Mouse (Mus musculus): ENCODE data around the gene Pnpo. TPM values are rescaled to one million over a fixed set of nuclear protein-coding genes. Genes with fewer than 3 reads are reported as not detected.

Gene Pnpo
- polyA plus RNA-seq, 1 experiment: 7.5 TPM

DNA sequence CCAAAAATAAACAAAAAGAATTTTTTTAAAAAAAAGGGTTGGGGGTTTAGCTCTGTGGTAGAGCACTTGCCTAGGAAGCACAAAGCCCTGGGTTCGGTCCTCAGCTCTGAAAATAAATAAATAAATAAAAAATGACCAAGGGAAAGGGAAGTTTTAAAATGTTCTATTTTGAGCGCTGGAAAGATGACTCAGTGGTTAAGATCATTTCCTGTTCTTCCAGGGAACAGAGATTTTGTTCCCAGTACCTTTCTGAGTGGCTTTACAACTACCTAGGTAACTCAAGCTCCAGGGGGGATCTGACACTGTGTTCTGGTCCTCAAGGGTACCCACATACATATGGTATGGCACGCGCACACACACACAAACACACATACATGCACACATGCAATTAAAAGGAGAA lies 47.9 kb downstream of the Pnpo start:
- H3K79me2 ChIP-seq (ENCODE audit: control insufficient read depth, insufficient read depth): no peaks in the 10 kb centered on the region
- TF ChIP-seq TCF3 (IDR thresholded peaks at IDR 0.05; ENCODE audit: insufficient read length, low read depth): no peak
- TF ChIP-seq SRF (IDR thresholded peaks at IDR 0.05; ENCODE audit: control insufficient read depth, insufficient read length, low read depth): no peak
- TF ChIP-seq USF1 (IDR thresholded peaks at IDR 0.05; ENCODE audit: low read depth): no peak
- no peak for TF ChIP-seq CEBPB (IDR thresholded peaks at IDR 0.05; ENCODE audit: insufficient read depth, poor library complexity, severe bottlenecking)
- TF ChIP-seq POLR2AphosphoS2 (IDR thresholded peaks at IDR 0.05; ENCODE audit: insufficient read length, low read depth): no peak
- no peak for TF ChIP-seq E2F4 (IDR thresholded peaks at IDR 0.05; ENCODE audit: insufficient read depth)
- no peak for TF ChIP-seq REST (IDR thresholded peaks at IDR 0.05; ENCODE audit: insufficient read depth, insufficient read length)
- no peak for TF ChIP-seq TCF12 (IDR thresholded peaks at IDR 0.05; ENCODE audit: insufficient read depth, poor library complexity, severe bottlenecking)
- no peaks in the 10 kb centered on the region for H3K27me3 ChIP-seq (ENCODE audit: control insufficient read depth, insufficient read depth, insufficient read length)
- no peak overlapping the region for H3ac ChIP-seq (ENCODE audit: control insufficient read depth, insufficient read length)
- no peak overlapping the region for H3K4me3 ChIP-seq
- peak overlapping the region; percentile 13 for H3K4me2 ChIP-seq (ENCODE audit: low read depth)
- H3K36me3 ChIP-seq (ENCODE audit: control insufficient read depth, insufficient read depth): no peaks in the 10 kb centered on the region

DNA sequence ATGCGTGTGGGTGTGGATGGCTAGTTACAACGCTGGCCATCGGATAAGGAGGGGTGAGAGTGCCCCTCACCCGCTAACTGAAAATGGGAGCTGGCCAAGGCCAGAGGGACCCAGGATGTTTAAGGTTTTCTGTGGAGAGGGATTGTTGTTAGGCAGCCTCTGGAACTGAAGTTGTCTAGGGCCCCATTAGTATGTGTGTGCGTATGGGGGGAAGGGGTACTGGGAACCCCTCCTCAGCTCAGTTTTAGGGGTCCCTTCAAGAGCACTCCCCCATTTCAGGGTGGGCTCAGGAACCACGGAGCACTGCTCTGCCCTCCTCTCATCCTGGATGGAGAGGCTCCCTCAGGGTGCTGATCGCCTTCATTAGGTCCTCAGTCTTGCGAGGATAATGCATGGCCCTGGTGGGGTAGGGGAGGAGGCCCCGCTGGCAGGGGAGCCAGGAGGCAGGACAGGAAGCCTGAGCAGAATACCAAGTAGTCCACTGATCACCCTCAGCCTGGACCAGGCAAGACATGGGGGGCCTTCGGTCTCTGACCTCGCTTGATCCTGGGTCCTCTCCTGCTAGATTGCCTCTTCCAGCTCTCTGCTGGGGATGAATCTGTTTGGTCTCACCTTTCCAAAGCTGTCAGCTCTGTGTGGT lies 50.5 kb downstream of the Pnpo start:
- H3K79me2 ChIP-seq (ENCODE audit: control insufficient read depth, insufficient read depth): no peaks in the 10 kb centered on the region
- no peak for TF ChIP-seq USF1 (IDR thresholded peaks at IDR 0.05; ENCODE audit: low read depth)
- no peak for TF ChIP-seq TCF12 (IDR thresholded peaks at IDR 0.05; ENCODE audit: insufficient read depth, poor library complexity, severe bottlenecking)
- TF ChIP-seq MYOD1 (IDR thresholded peaks at IDR 0.05; ENCODE audit: control insufficient read depth in 1 of 3, insufficient read length in 2 of 3, low read depth in 2 of 3): no peak
- no peak for TF ChIP-seq POLR2A (IDR thresholded peaks at IDR 0.05; ENCODE audit: insufficient read length, low read depth)
- no peak for TF ChIP-seq REST (IDR thresholded peaks at IDR 0.05; ENCODE audit: insufficient read depth, insufficient read length)
- TF ChIP-seq MAX (IDR thresholded peaks at IDR 0.05; ENCODE audit: low read depth): no peak
- no peak for TF ChIP-seq SRF (IDR thresholded peaks at IDR 0.05; ENCODE audit: control insufficient read depth, insufficient read length, low read depth)
- no peak for TF ChIP-seq POLR2AphosphoS2 (IDR thresholded peaks at IDR 0.05; ENCODE audit: insufficient read length, low read depth)
- no peak for TF ChIP-seq E2F4 (IDR thresholded peaks at IDR 0.05; ENCODE audit: insufficient read depth)
- TF ChIP-seq CEBPB (IDR thresholded peaks at IDR 0.05; ENCODE audit: insufficient read depth, poor library complexity, severe bottlenecking): no peak
- TF ChIP-seq TCF3 (IDR thresholded peaks at IDR 0.05; ENCODE audit: insufficient read length, low read depth): no peak
- no peak for TF ChIP-seq MYOG (IDR thresholded peaks at IDR 0.05; ENCODE audit: control insufficient read depth in 1 of 3, insufficient read depth in 1 of 3, insufficient read length in 2 of 3, low read depth in 2 of 3)

DNA sequence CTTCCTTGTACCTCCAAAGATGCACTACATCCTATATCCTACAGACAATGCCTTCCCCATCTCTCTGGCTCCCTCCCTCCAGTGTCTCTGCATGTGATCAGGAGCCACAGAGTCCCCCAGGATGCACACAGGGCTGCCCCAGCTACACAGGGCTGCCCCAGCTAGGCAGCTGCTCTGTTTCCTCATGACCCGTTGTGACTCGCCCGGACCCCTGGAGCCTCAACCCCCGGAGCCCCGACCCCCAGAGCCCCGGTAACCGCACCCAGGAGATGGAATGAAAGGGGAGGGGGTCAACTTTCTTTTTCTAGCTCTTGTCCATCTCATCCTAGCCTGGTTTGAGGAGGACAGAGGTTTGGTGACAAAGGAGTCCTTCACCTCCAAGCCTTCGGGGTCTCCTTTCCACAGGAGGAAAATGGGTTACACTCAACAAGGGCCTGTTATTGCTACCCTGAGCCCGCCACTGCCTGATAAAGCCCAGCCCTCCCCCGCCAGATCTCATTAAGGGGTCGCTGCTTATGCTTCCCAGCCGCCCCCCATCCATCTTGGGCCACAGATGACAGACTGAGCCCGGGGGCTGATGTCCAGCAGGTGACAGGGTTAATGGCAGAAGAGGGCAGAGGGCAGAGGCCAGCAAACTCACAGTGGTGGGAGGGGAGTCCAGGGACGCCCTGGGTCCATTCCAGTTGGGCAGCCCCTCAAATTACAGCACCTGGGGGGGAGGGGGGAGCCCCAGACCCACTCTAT lies 51.8 kb downstream of the Pnpo start:
- Histone ChIP-seq H3ac (ENCODE audit: control insufficient read depth, insufficient read length) (no peak overlapping the region), H3K79me2 (ENCODE audit: control insufficient read depth, insufficient read depth) (no peaks in the 10 kb centered on the region), H3K27me3 (ENCODE audit: control insufficient read depth, insufficient read depth, insufficient read length) (no peaks in the 10 kb centered on the region), H3K36me3 (ENCODE audit: control insufficient read depth, insufficient read depth) (no peaks in the 10 kb centered on the region), H3K4me2 (ENCODE audit: low read depth) (no peak overlapping the region), H3K4me3 (no peak overlapping the region)
- TF ChIP-seq USF1 (IDR thresholded peaks at IDR 0.05; ENCODE audit: low read depth) (no peak), CEBPB (IDR thresholded peaks at IDR 0.05; ENCODE audit: insufficient read depth, poor library complexity, severe bottlenecking) (no peak), MAX (IDR thresholded peaks at IDR 0.05; ENCODE audit: low read depth) (no peak), POLR2AphosphoS2 (IDR thresholded peaks at IDR 0.05; ENCODE audit: insufficient read length, low read depth) (no peak), MYOG (IDR thresholded peaks at IDR 0.05; ENCODE audit: control insufficient read depth in 1 of 3, insufficient read depth in 1 of 3, insufficient read length in 2 of 3, low read depth in 2 of 3) (no peak), REST (IDR thresholded peaks at IDR 0.05; ENCODE audit: insufficient read depth, insufficient read length) (no peak), TCF3 (IDR thresholded peaks at IDR 0.05; ENCODE audit: insufficient read length, low read depth) (no peak), MYOD1 (IDR thresholded peaks at IDR 0.05; ENCODE audit: control insufficient read depth in 1 of 3, insufficient read length in 2 of 3, low read depth in 2 of 3) (no peak), TCF12 (IDR thresholded peaks at IDR 0.05; ENCODE audit: insufficient read depth, poor library complexity, severe bottlenecking) (no peak), SRF (IDR thresholded peaks at IDR 0.05; ENCODE audit: control insufficient read depth, insufficient read length, low read depth) (no peak), E2F4 (IDR thresholded peaks at IDR 0.05; ENCODE audit: insufficient read depth) (no peak), POLR2A (IDR thresholded peaks at IDR 0.05; ENCODE audit: insufficient read length, low read depth) (no peak)

More for the DNA sequence above, 50.5 kb downstream of the Pnpo start:
- no peak overlapping the region for H3ac ChIP-seq (ENCODE audit: control insufficient read depth, insufficient read length)
- no peaks in the 10 kb centered on the region for H3K36me3 ChIP-seq (ENCODE audit: control insufficient read depth, insufficient read depth)
- no peak overlapping the region for H3K4me3 ChIP-seq
- H3K4me2 ChIP-seq (ENCODE audit: low read depth): no peak overlapping the region
- no peaks in the 10 kb centered on the region for H3K27me3 ChIP-seq (ENCODE audit: control insufficient read depth, insufficient read depth, insufficient read length)

Other genes with a start within 250 kb of the Pnpo start
- 18.4 TPM for gene Snx11, start 166.4 kb downstream of the Pnpo start, polyA plus RNA-seq (2012; fragmentation: generic; extraction: Trizol)
- gene Cbx1, start 154.9 kb downstream of the Pnpo start, polyA plus RNA-seq (2012; fragmentation: generic; extraction: Trizol): 34.6 TPM
- 518 TPM for gene Nfe2l1, start 114.0 kb downstream of the Pnpo start, polyA plus RNA-seq (2012; fragmentation: generic; extraction: Trizol)
- 120 TPM for gene Copz2, start 94.1 kb downstream of the Pnpo start, polyA plus RNA-seq (2012; fragmentation: generic; extraction: Trizol)
- 65.8 TPM for gene Cdk5rap3, start 27.5 kb downstream of the Pnpo start, polyA plus RNA-seq (2012; fragmentation: generic; extraction: Trizol)
- gene Prr15l, start 15.9 kb downstream of the Pnpo start, polyA plus RNA-seq (2012; fragmentation: generic; extraction: Trizol): 0.07 TPM
- 11.5 TPM for gene Sp2, start 39.0 kb upstream of the Pnpo start, polyA plus RNA-seq (2012; fragmentation: generic; extraction: Trizol)
- gene Sp6, start 69.4 kb upstream of the Pnpo start, polyA plus RNA-seq (2012; fragmentation: generic; extraction: Trizol): 6.0 TPM
- gene Scrn2, start 86.0 kb upstream of the Pnpo start, polyA plus RNA-seq (2012; fragmentation: generic; extraction: Trizol): 22.4 TPM
- gene Lrrc46, start 97.4 kb upstream of the Pnpo start, polyA plus RNA-seq (2012; fragmentation: generic; extraction: Trizol): 1.4 TPM
- 66.0 TPM for gene Mrpl10, start 97.6 kb upstream of the Pnpo start, polyA plus RNA-seq (2012; fragmentation: generic; extraction: Trizol)
- 1.4 TPM for gene Osbpl7, start 106.6 kb upstream of the Pnpo start, polyA plus RNA-seq (2012; fragmentation: generic; extraction: Trizol)
- not detected for gene Tbx21, start 171.3 kb upstream of the Pnpo start, polyA plus RNA-seq (2012; fragmentation: generic; extraction: Trizol)
- 0.22 TPM for gene Tbkbp1, start 207.5 kb upstream of the Pnpo start, polyA plus RNA-seq (2012; fragmentation: generic; extraction: Trizol)
- gene Kpnb1, start 243.9 kb upstream of the Pnpo start, polyA plus RNA-seq (2012; fragmentation: generic; extraction: Trizol): 103 TPM